Mouse (Mus musculus) lung, adult 2 months (tissue): ENCODE data around the gene Rapgefl1.

Experiments used
- CTCF ChIP-seq: fragments of 200-500 bp; IDR thresholded peaks from 2 replicates; pipeline ENCODE4 v1.5.1; 2011; ENCODE audit warnings: mild to moderate bottlenecking, low read length, control low read depth; ENCODE audit not compliant: insufficient read depth
- POLR2A ChIP-seq: fragments of 200-500 bp; IDR thresholded peaks from 2 replicates; pipeline ENCODE4 v1.6.1; 2011; ENCODE audit warnings: low read depth, mild to moderate bottlenecking, control low read depth, low read length, borderline replicate concordance; ENCODE audit errors: extremely low read depth

DNA sequence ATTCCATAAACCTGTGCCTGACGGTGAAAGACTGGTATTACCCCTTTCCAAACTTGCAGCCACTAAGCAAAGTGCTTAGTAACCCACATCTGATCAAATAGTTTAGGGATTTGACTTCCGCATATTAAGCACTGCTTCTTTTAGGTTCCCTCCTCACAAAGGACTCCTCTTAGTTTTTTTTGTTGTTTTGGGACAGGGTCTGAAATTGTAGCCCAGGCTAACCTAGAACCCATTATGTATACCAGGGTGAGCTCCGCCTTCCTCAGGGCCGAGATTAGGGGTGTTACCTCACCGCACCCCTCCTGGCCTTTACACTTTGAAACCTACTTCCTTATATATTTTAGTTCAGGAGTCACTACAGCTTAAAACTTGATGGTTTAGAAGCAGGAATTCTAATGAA lies 46.8 kb upstream of the Rapgefl1 start:
- TF ChIP-seq CTCF (no peak), POLR2A (no peak)
